Mouse (Mus musculus): ENCODE measurements around the gene Rb1. TPM values are rescaled to one million over a fixed set of nuclear protein-coding genes. Genes with fewer than 3 reads are reported as not detected.

Gene Rb1
- total RNA-seq, 2 experiments from 2014 or later, result 42.5 to 44.9 TPM

- DNase-seq (ENCODE audit: low spot score in 2 of 2), result no peak
Observed at GRCm38 (mm10) chr14:73279096-73279495, 46.5 kb downstream of the Rb1 start.

- peak in 1 of 2 experiments; percentile 18 for DNase-seq (ENCODE audit: low spot score in 2 of 2)
Observed at GRCm38 (mm10) chr14:73271807-73272206, 53.8 kb downstream of the Rb1 start.

GRCm38 (mm10) chr14:73266166-73266565 lies 59.5 kb downstream of the Rb1 start:
- DNase-seq (ENCODE audit: low spot score in 2 of 2), result no peak

- no peak for DNase-seq (ENCODE audit: low spot score in 2 of 2)
Observed at GRCm38 (mm10) chr14:73262210-73262609, 63.4 kb downstream of the Rb1 start.

- DNase-seq (ENCODE audit: low spot score in 2 of 2), result no peak
Observed at GRCm38 (mm10) chr14:73258181-73258580, 67.4 kb downstream of the Rb1 start.

- no peak for DNase-seq (ENCODE audit: low spot score in 2 of 2)
Observed at GRCm38 (mm10) chr14:73257348-73257747, 68.3 kb downstream of the Rb1 start.

- no peak for DNase-seq (ENCODE audit: low spot score in 2 of 2)
Observed at GRCm38 (mm10) chr14:73255426-73255970, 70.1 kb downstream of the Rb1 start.

- DNase-seq (ENCODE audit: low spot score in 2 of 2), result no peak
Observed at GRCm38 (mm10) chr14:73254412-73254811, 71.2 kb downstream of the Rb1 start.

- no peak for DNase-seq (ENCODE audit: low spot score in 2 of 2)
Observed at GRCm38 (mm10) chr14:73253453-73254251, 72.0 kb downstream of the Rb1 start.

GRCm38 (mm10) chr14:73252276-73252675 lies 73.3 kb downstream of the Rb1 start:
- no peak for DNase-seq (ENCODE audit: low spot score in 2 of 2)

GRCm38 (mm10) chr14:73250056-73250455 lies 75.6 kb downstream of the Rb1 start:
- no peak for DNase-seq (ENCODE audit: low spot score in 2 of 2)

GRCm38 (mm10) chr14:73244061-73244597 lies 81.5 kb downstream of the Rb1 start:
- DNase-seq (ENCODE audit: low spot score in 2 of 2), result no peak

- no peak for DNase-seq (ENCODE audit: low spot score in 2 of 2)
Observed at GRCm38 (mm10) chr14:73239857-73240256, 85.8 kb downstream of the Rb1 start.

GRCm38 (mm10) chr14:73239291-73239690 lies 86.3 kb downstream of the Rb1 start:
- DNase-seq (ENCODE audit: low spot score in 2 of 2), result no peak

- DNase-seq (ENCODE audit: low spot score in 2 of 2), result peak in 1 of 2 experiments; percentile 33
Observed at GRCm38 (mm10) chr14:73238498-73239250, 86.9 kb downstream of the Rb1 start.

GRCm38 (mm10) chr14:73237848-73238321 lies 87.7 kb downstream of the Rb1 start, which contains the start of gene Lpar6:
Lpar6 (plus strand) TSS chr14:73237895.
- peak in 1 of 2 experiments; percentile 45 for DNase-seq (ENCODE audit: low spot score in 2 of 2)

GRCm38 (mm10) chr14:73234468-73235031 lies 91.1 kb downstream of the Rb1 start:
- no peak for DNase-seq (ENCODE audit: low spot score in 2 of 2)

GRCm38 (mm10) chr14:73231286-73231982 lies 94.2 kb downstream of the Rb1 start:
- DNase-seq (ENCODE audit: low spot score in 2 of 2), result no peak

GRCm38 (mm10) chr14:73226849-73227248 lies 98.8 kb downstream of the Rb1 start:
- no peak for DNase-seq (ENCODE audit: low spot score in 2 of 2)

GRCm38 (mm10) chr14:73226346-73226745 lies 99.3 kb downstream of the Rb1 start:
- DNase-seq (ENCODE audit: low spot score in 2 of 2), result no peak

Data from layer of hippocampus, postnatal 14 days (tissue).